Mouse (Mus musculus) kidney, embryonic 14.5 days (tissue): ENCODE measurements around the gene Tap2. TPM values are rescaled to one million over a fixed set of nuclear protein-coding genes. Genes with fewer than 3 reads are reported as not detected.

Source experiments
- ATAC-seq: fragments of 200-750 bp; cut with Nextera tagmentation; 2 replicates; pipeline ENCODE4 v1.8.0; 2017; ENCODE audit warnings: moderate number of reproducible peaks, mild to moderate bottlenecking, moderate TSS enrichment, moderate library complexity; ENCODE audit not compliant: low FRiP score, low TSS enrichment
- H3K27ac ChIP-seq: fragments of 300-500 bp; sonication (generic); 2 replicates; pipeline ENCODE4 v1.5.1; 2014; ENCODE audit warnings: low read depth, mild to moderate bottlenecking, low read length, moderate library complexity, mixed read lengths
- H3K27me3 ChIP-seq: fragments of 300-500 bp; sonication (generic); 2 replicates; pipeline ENCODE4 v1.6.1; 2014; ENCODE audit warnings: mild to moderate bottlenecking, low read length; ENCODE audit not compliant: control insufficient read depth, insufficient read depth
- H3K36me3 ChIP-seq: fragments of 300-500 bp; sonication (generic); 2 replicates; pipeline ENCODE4 v1.6.1; 2014; ENCODE audit warnings: low read length, mixed read lengths; ENCODE audit not compliant: control insufficient read depth, insufficient read depth
- H3K4me1 ChIP-seq: fragments of 300-500 bp; sonication (generic); 2 replicates; pipeline ENCODE4 v1.6.1; 2014; ENCODE audit warnings: low read length, mixed read lengths; ENCODE audit not compliant: control insufficient read depth, insufficient read depth
- H3K4me2 ChIP-seq: fragments of 300-500 bp; sonication (generic); replicated peaks from 2 replicates; pipeline ENCODE4 v1.6.1; 2014; ENCODE audit warnings: low read depth, mild to moderate bottlenecking, low read length
- H3K4me3 ChIP-seq: fragments of 300-500 bp; sonication (generic); 2 replicates; pipeline ENCODE4 v1.5.1; 2014; ENCODE audit warnings: mild to moderate bottlenecking, low read length
- H3K9ac ChIP-seq: fragments of 300-500 bp; sonication (generic); 2 replicates; pipeline ENCODE4 v1.6.1; 2014; ENCODE audit warnings: low read depth, mild to moderate bottlenecking, low read length, moderate library complexity
- H3K9me3 ChIP-seq: fragments of 300-500 bp; sonication (generic); 2 replicates; pipeline ENCODE4 v1.6.1; 2016; ENCODE audit warnings: low read length; ENCODE audit not compliant: control insufficient read depth
- WGBS: fragments of 180-500 bp; shearing (Covaris S2); extraction: QIAGEN DNeasy Blood & Tissue Kit; methylation state at CpG from one replicate; pipeline ENCODE4 v1.1.7; 2014; 5-methylcytosine and 5-hydroxymethylcytosine counted together
- polyA plus RNA-seq: library from polyadenylated mRNA; unstranded; fragments of >200 nt; fragmentation: Nextera tagmentation; extraction: Ambion mirVana; gene quantifications from 2 replicates; pipeline ENCODE4 v1.2.1, GENCODE M21; 2014

Gene Tap2
- polyA plus RNA-seq, 1 experiment from 2014 or later, result 1.2 TPM

DNA sequence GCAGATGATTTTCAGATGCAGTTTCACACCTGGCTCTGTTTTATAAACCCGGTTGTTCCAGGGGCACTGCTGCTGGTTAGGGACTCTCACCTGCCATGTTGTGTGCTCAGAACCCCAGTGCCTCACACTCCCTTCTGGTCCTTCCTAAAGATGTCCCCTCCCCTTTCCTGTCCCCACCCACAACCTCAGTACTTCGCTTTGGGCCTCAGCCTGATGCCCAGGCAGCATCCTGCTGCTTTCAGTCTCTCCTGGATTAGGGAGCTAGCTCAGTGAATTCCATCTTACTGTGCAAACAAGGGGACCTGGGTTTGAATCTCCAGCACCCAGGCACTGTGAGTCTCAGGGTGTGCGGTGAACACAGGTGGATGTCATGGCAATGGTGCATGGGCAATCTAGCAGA lies 4.1 kb downstream of the Tap2 start:
- no peak for ATAC-seq
- no peaks in the 10 kb centered on the region for H3K36me3 ChIP-seq
- no peak overlapping the region for H3K4me3 ChIP-seq
- no peak overlapping the region for H3K9ac ChIP-seq
- peaks cover 4% of the 10 kb centered on the region; the same call in 1 of the 2 replicates for H3K9me3 ChIP-seq
- no peak overlapping the region for H3K4me2 ChIP-seq
- no peaks in the 10 kb centered on the region for H3K4me1 ChIP-seq
- H3K27me3 ChIP-seq, result peaks cover 47% of the 10 kb centered on the region
- WGBS, result 60% methylated on average over 3 of the region's 3 CpGs
- no peak overlapping the region for H3K27ac ChIP-seq

DNA sequence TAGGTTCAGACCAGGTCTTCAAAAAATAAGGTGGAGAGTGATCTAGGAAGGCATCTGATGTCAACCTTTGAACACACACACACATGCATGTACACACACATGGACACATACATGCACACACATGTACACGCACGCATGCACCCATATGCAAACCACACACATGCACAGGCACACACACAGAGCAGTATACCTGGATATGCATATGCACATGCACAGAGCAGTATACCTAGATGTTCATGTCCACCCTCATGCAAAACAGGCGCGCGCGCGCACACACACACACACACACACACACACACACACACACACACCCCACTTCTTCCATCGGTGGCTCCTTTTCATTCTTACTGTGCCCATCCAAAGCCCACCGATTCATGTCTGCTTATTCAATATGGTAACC lies 4.5 kb downstream of the Tap2 start:
- no peak for ATAC-seq
- peaks cover 51% of the 10 kb centered on the region for H3K27me3 ChIP-seq
- H3K9me3 ChIP-seq, result peaks cover 4% of the 10 kb centered on the region; the same call in 1 of the 2 replicates
- no peak overlapping the region for H3K27ac ChIP-seq
- H3K4me2 ChIP-seq, result no peak overlapping the region
- H3K4me1 ChIP-seq, result no peaks in the 10 kb centered on the region
- H3K36me3 ChIP-seq, result no peaks in the 10 kb centered on the region
- no peak overlapping the region for H3K4me3 ChIP-seq
- 89% methylated on average over 9 of the region's 9 CpGs for WGBS
- no peak overlapping the region for H3K9ac ChIP-seq

DNA sequence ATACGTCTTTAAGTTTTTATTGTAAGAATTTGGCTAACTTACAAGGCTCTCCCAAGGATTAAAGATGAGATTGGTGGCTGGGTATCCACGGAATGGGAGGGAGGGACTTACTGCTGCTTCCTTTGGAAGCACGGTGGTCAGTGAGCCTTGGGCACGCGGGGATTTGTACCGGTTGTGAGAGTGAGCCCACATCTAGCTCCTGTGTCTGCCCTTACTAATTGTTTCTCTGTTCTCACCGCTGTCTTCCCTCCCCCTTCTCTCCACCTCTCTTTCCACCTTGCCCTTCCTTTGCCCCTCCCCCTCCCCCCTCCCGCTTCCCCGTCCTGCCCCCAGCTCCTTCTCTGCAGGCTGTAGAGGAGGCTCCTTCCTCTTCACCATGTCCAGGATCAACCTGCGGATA lies 5.1 kb downstream of the Tap2 start:
- H3K4me3 ChIP-seq, result no peak overlapping the region
- H3K4me2 ChIP-seq, result no peak overlapping the region
- H3K27me3 ChIP-seq, result peaks cover 53% of the 10 kb centered on the region
- no peak overlapping the region for H3K27ac ChIP-seq
- H3K9ac ChIP-seq, result no peak overlapping the region
- WGBS, result 23% methylated on average over 10 of the region's 10 CpGs
- H3K36me3 ChIP-seq, result no peaks in the 10 kb centered on the region
- ATAC-seq, result no peak
- no peaks in the 10 kb centered on the region for H3K4me1 ChIP-seq
- H3K9me3 ChIP-seq, result peaks cover 4% of the 10 kb centered on the region; the same call in 1 of the 2 replicates

DNA sequence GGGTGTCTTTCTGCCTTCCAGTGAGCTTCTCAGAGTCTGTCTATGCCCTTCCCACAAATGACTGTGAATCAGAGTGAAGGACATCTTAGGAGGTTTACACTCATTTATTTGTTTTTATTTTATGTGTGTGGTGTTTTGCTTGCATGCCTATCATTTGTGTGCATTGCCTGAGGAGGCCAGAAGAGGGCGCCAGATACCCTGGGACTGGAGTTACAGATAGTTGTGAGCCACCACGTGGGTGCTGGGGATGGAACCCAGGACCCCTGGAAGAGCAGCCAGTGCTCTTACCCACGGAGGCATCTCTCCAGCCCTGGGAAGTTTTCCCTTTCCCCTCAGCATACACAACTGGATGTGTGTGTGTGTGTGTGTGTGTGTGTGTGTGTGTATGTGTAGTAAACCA lies 6.4 kb downstream of the Tap2 start:
- Histone ChIP-seq H3K9me3 (peaks cover 4% of the 10 kb centered on the region; the same call in 1 of the 2 replicates), H3K36me3 (no peaks in the 10 kb centered on the region), H3K27ac (no peak overlapping the region), H3K27me3 (peaks cover 62% of the 10 kb centered on the region), H3K4me1 (no peaks in the 10 kb centered on the region), H3K9ac (no peak overlapping the region), H3K4me2 (no peak overlapping the region), H3K4me3 (no peak overlapping the region)
- ATAC-seq, result no peak
- WGBS, result 45% methylated on average over 3 of the region's 3 CpGs

DNA sequence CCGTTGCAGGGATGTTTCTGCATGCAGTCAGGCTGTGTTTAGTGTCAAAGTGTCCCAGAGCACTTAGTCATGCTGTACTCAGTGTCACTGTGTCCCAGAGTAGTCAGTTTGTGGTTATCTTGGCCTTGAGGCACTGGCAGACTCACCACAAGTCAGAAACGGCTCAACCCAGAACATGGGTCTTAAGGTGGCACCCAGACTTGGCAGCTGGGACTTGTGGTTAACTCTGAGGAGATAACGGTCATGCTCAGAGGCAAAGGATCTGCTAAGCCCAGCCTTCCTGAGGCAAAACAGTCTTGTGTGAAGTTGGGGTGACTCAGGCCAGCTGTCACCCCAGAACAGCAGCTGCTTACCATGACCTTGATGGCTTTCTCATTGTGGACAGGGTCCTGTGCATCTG lies 7.3 kb downstream of the Tap2 start:
- Histone ChIP-seq H3K27me3 (peaks cover 53% of the 10 kb centered on the region), H3K4me3 (no peak overlapping the region), H3K4me1 (no peaks in the 10 kb centered on the region), H3K9ac (no peak overlapping the region), H3K9me3 (peaks cover 4% of the 10 kb centered on the region; the same call in 1 of the 2 replicates), H3K4me2 (no peak overlapping the region), H3K27ac (no peak overlapping the region), H3K36me3 (no peaks in the 10 kb centered on the region)
- no peak for ATAC-seq
- 77% methylated on average over 3 of the region's 3 CpGs for WGBS

DNA sequence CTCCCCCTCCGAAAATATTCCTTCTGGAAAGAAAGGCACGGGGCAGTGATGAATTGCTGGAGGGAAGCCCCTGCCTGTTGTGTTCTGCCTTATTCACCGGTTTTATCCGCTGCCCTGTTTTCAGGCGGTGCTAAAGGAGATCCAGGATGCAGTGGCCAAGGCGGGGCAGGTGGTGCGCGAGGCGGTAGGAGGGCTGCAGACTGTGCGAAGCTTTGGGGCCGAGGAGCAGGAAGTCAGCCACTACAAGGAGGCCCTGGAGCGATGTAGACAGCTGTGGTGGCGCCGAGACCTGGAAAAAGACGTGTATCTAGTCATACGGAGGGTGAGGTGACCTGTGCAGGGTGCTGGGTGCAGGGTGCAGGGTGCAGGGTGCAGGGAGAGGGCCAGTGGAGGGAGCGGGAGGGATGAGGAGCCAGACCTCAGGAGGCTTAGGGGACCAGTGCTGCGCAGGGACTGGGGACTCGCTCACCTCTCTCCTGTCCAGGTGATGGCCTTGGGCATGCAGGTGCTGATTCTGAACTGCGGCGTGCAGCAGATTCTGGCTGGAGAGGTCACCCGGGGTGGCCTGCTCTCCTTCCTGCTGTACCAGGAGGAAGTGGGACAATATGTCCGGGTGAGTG lies 8.5 kb downstream of the Tap2 start:
- Histone ChIP-seq H3K4me1 (no peaks in the 10 kb centered on the region), H3K9me3 (peaks cover 4% of the 10 kb centered on the region; the same call in 1 of the 2 replicates), H3K4me3 (no peak overlapping the region), H3K4me2 (no peak overlapping the region), H3K9ac (no peak overlapping the region), H3K27me3 (peaks cover 47% of the 10 kb centered on the region), H3K36me3 (no peaks in the 10 kb centered on the region), H3K27ac (no peak overlapping the region)
- WGBS, result 19% methylated on average over 23 of the region's 23 CpGs
- no peak for ATAC-seq

DNA sequence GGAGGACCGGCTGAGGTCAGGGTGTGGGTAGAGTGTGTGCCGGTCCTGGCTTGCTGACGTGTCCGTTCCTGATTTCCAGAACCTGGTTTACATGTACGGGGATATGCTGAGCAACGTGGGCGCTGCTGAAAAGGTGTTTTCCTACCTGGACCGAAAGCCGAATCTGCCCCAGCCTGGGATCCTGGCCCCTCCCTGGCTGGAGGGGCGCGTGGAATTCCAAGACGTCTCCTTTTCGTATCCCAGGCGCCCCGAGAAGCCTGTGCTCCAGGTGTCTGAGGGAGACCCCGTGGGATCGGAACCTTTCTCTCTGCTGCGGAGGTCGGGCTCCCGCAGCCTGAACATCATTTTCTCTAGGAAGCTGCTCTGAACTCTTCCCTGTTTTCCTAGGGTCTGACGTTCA lies 10.6 kb downstream of the Tap2 start:
- Histone ChIP-seq H3K4me3 (no peak overlapping the region), H3K36me3 (no peaks in the 10 kb centered on the region), H3K4me2 (no peak overlapping the region; the same call in 1 of the 2 replicates), H3K9me3 (peaks cover 4% of the 10 kb centered on the region; the same call in 1 of the 2 replicates), H3K4me1 (no peaks in the 10 kb centered on the region), H3K27ac (no peak overlapping the region), H3K27me3 (peaks cover 46% of the 10 kb centered on the region), H3K9ac (no peak overlapping the region)
- WGBS, result 42% methylated on average over 21 of the region's 21 CpGs
- ATAC-seq, result no peak

DNA sequence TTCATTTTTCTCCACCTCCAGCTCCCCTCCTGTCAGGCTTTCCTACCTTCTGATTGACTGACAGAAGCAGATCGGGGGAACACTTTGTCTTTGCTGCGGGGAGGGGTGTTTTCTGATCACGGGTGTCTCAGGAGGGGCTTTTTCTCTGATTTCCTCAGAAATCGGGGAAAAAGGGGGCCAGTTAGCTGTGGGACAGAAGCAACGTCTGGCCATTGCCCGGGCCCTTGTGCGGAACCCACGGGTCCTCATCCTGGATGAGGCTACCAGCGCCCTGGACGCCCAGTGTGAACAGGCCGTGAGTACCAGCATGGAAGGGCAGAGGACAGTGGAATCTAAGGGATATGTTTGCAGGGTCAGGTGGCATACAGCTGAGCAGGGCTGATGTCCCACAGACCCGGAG lies 11.8 kb downstream of the Tap2 start:
- H3K36me3 ChIP-seq, result no peaks in the 10 kb centered on the region
- ATAC-seq, result no peak
- H3K9me3 ChIP-seq, result no peaks in the 10 kb centered on the region; the same call in 1 of the 2 replicates
- H3K4me2 ChIP-seq, result no peak overlapping the region
- H3K4me3 ChIP-seq, result no peak overlapping the region
- 86% methylated on average over 12 of the region's 12 CpGs for WGBS
- H3K27ac ChIP-seq, result no peak overlapping the region
- peaks cover 43% of the 10 kb centered on the region for H3K27me3 ChIP-seq
- no peaks in the 10 kb centered on the region for H3K4me1 ChIP-seq
- no peak overlapping the region for H3K9ac ChIP-seq

DNA sequence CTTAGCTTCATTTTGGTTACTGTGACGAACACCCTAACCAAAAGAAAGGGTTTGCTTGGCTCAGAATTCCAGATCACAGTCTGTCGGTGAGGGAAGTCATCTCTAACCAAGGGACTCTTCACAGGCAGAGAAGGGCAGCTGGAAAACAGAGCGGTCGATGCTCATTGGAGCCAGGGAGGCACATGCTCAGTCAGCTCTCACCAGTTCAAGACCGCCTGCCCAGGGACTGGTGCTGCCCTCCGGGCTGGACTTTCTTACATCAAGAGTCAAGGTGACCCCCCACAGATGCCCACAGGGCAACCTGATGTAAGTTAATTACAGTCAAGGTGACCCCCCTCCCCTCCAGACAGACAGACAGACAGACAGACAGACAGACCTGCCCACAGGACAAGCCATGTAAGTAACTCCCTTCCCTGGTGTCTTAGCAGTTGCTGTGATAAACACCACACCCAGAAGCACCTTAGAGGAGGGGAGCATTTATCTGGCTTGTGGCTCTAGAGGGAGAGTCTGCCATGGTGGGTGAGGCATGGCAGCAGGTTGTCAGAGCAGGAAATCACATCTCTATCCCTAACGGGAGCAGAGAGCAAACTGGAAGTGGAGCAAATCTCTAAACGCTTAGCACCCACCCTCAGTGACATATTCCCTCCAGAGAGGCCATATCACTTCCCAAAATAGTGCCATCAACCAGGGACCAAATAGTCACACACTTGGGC lies 14.0 kb downstream of the Tap2 start:
- ATAC-seq, result no peak
- no peaks in the 10 kb centered on the region; the same call in 1 of the 2 replicates for H3K9me3 ChIP-seq

More for the DNA sequence above, 14.0 kb downstream of the Tap2 start:
- H3K27ac ChIP-seq, result no peak overlapping the region
- no peak overlapping the region for H3K4me2 ChIP-seq
- no peaks in the 10 kb centered on the region for H3K4me1 ChIP-seq
- no peak overlapping the region for H3K9ac ChIP-seq
- 88% methylated on average over 8 of the region's 8 CpGs for WGBS
- no peaks in the 10 kb centered on the region for H3K36me3 ChIP-seq
- H3K4me3 ChIP-seq, result no peak overlapping the region
- H3K27me3 ChIP-seq, result peaks cover 26% of the 10 kb centered on the region
